Mouse (Mus musculus) heart, adult 11 months (tissue): ENCODE results near the gene Atox1.
A peak's percentile ranks its signal among the peaks of the same experiment; 100 is the strongest.

ENCODE experiments used
- DNase-seq: peaks from one replicate; pipeline ENCODE4 v3.0.0; 2022

Gene Atox1

DNA sequence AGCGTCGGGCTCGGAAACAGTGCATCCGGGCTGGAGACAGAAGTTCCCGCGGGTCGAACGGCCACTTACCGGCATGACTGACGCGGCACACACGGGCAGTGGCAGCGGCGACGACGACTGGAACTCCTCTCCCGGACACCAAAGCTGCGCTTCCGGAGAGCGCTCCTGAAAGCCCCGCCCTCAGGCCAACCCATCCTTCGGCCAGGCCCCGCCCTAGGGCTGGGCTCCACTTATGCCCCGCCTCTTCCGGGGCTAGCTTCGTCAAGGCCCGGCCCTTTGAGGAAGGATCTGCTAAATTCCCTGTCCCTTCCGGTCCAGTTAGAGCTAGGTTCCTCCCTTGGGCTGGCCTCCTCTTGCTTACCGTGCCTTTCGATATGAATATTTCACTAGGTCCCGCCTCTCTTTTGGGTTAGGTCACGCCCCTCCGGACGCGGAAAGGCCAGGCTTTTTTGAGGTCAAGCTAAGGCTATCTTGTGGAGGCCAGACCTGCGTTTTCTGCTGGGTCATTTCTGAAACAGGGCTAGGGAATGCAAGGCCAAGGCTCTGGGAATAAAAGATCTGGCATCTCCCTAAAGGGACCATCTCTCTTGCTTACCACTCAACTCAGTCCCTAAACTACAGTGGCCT is at the start of gene Atox1:
TSS of gene Atox1 (minus strand) at position 221 of the 627 bp plus-strand sequence.
- DNase-seq: peak; percentile 100

DNA sequence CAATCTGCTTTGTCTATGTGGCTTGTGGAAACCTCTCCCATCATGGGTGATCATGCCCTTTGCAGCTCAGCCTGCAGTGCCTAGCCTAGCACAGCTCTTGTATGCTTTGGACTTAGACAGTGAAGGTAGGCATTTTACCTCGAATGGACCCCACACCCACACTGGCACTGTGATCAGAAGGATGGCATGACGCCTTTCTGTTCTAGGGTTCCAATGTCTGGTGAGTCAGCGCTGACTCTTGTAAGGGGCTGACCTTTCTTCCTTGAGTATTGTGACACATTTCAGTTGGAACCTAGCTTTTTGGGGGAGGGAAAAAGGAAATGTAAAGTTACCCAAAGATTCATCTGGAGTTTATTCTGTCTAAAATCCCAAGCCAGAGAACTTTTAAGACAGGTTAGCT is 44.4 kb upstream of the Atox1 start:
- DNase-seq: no peak

GRCm38 (mm10) chr11:55502886-55503285 is 41.8 kb upstream of the Atox1 start:
- DNase-seq: no peak

DNA sequence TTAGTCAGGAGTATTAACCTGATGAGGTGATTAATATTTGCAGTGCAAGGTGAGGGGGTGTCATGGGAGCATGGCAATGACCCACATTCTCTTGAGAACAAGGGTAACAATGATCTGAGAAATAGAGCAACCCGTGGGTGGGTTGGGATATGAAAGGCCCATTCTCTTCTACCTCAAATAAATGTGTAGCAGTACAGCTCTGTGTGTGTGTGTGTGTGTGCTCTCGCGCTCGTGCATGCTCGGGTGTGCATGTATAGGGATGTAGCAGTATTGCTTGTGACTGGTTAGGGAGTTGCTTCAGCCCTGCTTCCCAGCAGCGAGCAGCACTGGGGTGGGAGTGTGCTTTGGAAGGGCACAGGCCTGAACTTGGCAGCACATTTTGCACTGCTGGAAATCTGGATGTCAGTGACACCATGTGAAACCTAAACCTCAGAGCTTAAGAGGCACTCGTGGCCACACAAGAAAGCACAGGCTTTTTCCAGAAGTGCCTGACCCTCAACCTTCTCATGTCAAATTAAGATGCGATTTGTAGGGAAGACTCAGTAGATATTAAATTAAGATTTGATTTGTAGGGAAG is 41.0 kb upstream of the Atox1 start:
- DNase-seq: peak; percentile 94

DNA sequence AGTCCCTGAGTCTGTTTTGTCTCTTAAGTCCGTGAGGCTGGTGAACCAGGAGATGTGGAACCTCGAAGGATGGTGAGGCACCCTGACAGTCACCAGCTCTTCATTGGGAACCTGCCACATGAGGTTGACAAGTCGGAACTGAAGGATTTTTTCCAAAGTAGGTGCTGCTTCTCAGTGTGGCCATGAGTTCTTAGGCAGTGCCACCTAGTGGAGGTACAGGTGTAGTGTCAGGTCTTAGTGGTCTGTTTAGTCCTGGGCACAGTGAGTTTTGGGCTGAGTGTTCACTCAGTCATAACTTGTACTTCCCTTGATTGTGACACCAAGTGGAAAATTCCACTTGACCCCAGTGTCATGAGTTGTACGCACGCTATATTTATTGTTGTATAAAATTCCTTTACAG is 36.8 kb upstream of the Atox1 start:
- no peak for DNase-seq

GRCm38 (mm10) chr11:55496158-55496557 is 35.1 kb upstream of the Atox1 start:
- DNase-seq: no peak

GRCm38 (mm10) chr11:55485443-55485842 is 24.4 kb upstream of the Atox1 start:
- DNase-seq: no peak

DNA sequence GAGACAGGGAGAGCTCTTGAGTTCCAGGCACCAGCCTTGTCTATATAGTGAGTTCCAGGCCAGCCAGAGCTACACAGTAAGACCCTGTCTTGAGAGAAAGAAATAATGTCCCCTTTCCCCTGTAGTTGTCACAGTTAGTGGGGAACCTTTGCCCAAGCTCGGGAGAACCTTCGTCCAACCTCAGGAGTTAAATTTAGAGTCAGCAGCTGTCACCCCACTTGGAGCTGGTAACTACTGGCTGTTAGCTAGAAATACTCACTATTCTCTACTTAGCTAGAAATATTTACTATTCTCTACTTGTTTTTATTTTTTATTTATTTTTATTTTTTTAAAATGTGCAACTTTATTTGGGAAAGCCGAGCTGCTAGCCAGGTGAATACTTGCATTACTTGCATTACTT is 12.2 kb upstream of the Atox1 start:
- no peak for DNase-seq

DNA sequence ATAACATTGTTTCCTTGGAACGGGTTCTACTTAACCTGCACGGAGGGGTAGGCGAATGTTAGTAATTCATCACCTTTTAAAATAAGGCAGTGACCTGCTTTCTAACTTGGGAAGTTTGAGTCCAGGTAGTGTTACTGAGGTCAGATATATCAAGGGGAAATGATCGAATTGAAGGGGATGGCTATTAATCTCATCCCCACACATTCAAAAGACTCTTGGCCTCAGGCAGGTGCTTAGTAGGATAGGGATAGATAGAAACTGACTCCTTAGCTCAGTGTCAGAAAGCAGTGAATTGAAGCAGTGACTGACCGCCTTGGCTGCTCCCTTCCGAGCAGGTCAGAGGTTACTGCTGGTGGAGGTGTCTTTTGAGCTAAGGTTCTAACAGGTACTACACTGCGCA is 10.4 kb upstream of the Atox1 start:
- no peak for DNase-seq

DNA sequence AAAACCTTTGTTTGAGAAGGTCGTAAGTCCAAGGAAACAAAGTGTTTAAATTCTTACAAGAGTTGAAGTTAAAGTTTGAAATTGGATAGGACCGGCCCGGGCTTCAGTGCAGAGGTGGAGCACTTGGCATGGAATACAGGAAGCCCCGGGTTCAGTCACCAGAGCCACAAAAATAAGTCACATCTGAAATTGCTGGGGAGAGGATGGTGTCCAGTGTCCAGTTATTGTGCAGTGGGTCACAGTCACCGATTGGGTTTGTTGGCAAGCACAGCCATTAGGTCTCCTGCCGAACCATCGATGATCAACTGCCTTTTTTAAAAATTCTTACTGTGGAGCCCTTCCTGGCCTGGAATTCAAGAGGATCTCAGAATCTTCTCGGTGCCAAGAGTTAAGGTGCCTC is 9.7 kb upstream of the Atox1 start:
- DNase-seq: peak; percentile 92

DNA sequence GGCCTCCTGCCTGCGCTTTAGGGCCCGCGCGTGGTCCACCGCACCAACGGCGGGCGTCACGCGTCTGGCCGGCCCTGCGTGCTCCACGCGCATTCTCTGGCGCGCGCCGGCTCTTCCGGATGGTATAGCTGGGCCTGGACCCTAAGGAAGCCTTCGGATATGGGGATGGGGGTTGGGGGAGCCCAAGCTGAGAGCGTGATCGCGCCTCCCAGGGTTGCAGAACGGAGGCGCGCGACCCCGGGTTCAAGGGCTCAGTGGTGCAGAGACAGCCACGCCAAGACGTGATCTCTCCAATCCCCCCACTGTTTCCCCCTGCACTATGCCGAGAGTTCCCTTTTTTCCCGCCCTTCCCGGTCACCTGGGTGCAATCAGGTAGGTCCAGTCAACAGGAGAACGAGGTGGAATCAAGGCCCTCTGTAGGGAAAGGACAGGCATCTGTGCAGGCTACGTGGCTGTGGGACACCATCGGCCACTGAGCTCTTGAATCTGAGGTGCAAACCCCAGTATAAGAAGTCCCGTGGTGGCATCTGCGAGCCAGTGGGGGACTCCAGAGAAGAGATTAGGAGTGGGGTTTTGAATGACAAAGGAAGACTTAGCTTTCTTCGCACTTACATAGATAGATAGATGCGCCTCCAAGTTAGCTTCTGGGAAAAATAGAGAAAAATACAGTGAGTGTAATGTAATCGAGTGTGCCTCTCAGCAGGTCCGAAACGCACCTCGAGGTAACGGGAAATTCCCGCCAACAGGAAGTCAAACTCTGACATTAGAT is 9.1 kb upstream of the Atox1 start:
- DNase-seq: no peak

- DNase-seq: peak; percentile 100
Observed at GRCm38 (mm10) chr11:55469048-55469843, 8.2 kb upstream of the Atox1 start, which contains the start of gene G3bp1. Gene G3bp1, plus strand, starts transcription at chr11:55469685.

DNA sequence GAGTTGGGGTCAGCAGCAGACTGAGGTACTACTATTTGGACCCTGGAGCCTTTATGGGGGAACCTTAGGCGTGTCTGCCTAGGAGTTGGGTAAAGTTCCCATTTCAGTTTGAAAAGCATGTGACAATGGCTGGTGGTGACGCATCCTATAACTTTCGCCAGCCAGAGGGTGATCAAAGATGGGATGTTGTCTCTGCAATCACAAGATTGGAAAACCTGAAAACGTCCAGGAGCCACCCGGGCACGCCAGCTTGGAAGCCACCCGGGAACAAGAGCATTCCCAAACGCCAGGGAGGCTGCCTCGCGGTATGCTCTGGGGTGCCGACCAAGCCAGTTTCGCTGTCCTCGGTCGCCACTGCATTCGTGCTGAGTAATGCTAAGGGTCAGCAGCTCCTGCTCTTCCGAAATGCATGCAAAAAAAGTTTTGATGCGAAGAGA is 7.6 kb upstream of the Atox1 start:
- no peak for DNase-seq

- peak; percentile 97 for DNase-seq
Observed at GRCm38 (mm10) chr11:55468012-55468411, 7.0 kb upstream of the Atox1 start.

- no peak for DNase-seq
Observed at GRCm38 (mm10) chr11:55465177-55465576, 4.1 kb upstream of the Atox1 start.

DNA sequence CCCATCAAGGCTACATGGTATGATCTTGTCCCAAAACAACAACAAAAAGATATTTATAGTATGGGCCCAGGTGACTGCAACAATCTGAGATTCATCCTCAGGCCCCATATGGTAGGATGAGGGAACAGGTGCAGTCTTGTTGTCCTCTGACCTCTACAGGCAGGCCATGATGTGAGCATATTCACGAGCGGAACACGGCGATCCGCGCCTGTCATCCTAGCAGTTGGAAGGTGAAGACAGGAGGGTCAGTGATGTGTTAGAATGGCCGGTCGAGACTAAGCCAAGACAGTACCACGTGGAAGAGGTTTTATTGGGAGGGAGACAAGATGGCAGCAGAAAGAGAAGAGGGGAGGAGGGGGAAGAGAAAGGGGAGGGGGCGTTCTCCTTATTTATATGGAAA is 3.7 kb upstream of the Atox1 start:
- no peak for DNase-seq

DNA sequence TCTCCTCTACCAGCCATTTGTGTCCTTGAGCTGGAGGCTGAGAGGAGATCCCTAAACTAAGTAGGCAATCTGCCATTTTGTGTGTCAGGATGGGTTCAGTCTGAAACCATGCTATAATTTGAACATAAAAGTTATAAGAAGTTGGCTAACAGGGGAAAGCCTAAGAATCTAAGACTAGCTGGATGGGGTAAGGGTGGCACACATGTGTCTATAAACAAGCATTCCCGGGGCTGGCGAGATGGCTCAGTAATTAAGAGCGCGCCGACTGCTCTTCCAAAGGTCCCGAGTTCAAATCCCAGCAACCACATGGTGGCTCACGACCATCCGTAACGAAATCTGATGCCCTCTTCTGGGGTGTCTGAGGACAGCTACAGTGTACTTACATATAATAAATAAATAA is 1.1 kb upstream of the Atox1 start:
- DNase-seq: no peak

DNA sequence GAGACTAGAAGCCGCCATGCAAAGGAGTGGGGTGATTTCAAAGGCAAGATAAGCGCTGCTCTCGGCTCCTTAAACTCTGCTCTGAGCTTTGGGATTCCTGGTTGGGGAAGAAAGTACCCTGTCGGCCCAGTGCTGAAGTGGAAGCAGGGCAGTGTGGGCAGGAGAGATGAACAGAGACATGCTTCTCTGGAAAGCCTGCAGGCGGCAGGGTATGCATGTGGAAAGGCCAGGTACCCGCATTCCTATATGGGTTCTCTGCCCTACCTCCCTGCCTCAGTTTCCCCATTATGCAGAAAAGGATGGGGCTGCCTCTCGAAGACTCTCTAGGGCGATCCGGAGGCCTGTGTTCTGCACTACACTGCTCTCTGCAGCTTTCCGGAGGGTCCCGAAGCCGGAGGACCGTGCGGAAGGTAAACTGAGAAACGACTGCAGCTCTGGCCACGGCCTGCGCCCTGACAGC is 450 bp downstream of the Atox1 start:
- no peak for DNase-seq

- no peak for DNase-seq
Observed at GRCm38 (mm10) chr11:55459850-55460558, 1.0 kb downstream of the Atox1 start.

DNA sequence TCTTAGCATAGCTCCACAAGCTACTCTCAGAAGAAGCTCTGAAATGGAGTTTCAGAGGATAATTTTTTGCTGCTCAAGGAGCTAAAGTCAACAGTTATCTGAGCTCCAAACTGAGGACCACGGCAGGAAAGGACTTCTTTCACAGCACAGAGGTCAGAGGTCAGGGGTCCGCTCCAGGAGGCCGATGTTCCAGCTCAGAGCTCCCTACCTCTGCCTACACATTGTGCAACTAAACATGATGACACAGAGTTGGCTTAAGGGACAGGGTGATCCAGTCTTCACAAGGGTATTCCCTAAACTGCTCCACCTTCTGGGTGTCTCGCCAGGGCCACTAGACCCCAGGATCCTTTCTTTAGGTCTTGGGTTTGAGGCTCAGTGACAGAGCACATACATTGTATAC is 2.5 kb downstream of the Atox1 start:
- no peak for DNase-seq

DNA sequence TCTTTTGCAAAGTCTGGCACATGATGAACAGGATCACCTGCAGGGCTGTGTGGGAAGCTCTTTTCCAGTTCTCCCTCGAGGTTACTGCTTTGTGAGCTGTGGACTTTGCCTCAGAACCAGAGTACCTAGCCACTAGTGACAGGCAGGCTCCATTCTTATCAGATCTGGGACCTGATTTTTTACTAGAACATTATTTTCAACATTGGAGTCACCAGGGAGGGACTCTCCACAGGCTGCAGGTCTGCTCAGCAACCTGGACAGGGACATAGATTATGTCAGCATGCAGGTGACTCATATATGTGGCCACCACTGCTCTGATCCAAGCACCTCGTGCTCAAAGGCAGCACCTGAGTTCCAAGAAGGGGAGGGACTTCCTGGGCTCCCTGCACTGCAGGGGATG is 5.9 kb downstream of the Atox1 start:
- no peak for DNase-seq

- DNase-seq: peak; percentile 97
Observed at GRCm38 (mm10) chr11:55453640-55454039, 7.4 kb downstream of the Atox1 start.

DNA sequence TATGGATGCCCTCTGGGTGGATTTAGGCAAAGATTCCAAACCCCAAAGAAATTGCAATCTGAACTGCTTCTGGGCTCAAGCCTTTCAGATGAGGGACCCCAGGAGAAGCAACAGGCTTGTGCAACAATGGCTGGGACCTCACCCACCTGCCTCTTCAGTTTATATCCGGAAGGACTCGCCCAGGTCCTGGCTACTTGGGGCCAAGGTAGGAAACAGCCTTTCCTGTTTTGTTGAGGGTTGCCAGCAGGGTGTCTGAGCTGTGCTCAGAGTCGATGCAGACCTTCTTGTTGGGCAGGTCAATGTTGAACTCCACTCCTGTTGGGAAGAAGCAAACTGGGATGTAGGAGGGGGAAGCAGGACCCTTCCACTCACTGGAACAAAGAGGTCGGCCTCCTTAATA is 10.7 kb downstream of the Atox1 start:
- DNase-seq: peak; percentile 94
